27 mouse cellular contexts compared by ENCODE assay signal in the genomic region with DNA sequence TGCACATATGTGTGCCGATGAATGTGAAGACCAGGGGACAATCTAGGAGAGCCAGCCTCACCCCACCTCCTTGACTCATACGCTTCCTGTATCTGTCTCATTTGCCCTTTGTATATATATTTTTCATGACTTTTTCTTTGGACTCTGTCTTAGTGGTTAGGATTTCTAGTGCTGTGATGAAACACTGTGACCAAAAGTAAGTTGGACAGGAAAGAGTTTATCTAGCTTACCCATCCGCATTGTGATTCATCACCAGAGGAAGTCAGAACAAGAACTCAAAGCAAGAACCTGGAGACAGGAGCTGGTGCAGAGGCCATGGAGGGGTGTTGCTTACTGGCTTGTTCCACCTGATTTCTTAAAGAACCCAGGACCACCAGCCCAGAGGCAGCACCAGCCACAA.
DNase-seq lines count a peak whose midpoint lies in the region; ATAC-seq lines count a peak whose summit lies in the region.
"Had no signal": no experiment of that assay in that cellular context is flagged by ENCODE, and none has a peak within 500 bp of the region (broad histone marks: within the 10 kb centered on the region; RNA-seq: fewer than 3 reads in every experiment).

No protein-coding gene starts in this region.

- H3K9me3 ChIP-seq in neural tube, embryonic 13.5 days, result no peaks in the 10 kb centered on the region; the same call in 1 of the 2 replicates
- no peaks in the 10 kb centered on the region for H3K9me3 ChIP-seq in neural tube, embryonic 15.5 days (replicated peaks)
- H3K9me3 ChIP-seq: embryonic facial prominence, embryonic 13.5 days; embryonic facial prominence, embryonic 15.5 days had no signal

- 92% methylated on average over 3 of the region's 3 CpGs for WGBS in neural tube, embryonic 13.5 days
- 92% methylated on average over 3 of the region's 3 CpGs for WGBS in neural tube, embryonic 15.5 days

- peaks cover 23% of the 10 kb centered on the region for H3K4me1 ChIP-seq in neural tube, embryonic 13.5 days (replicated peaks)
- H3K4me1 ChIP-seq in neural tube, embryonic 15.5 days, result peaks cover 15% of the 10 kb centered on the region
- H3K4me1 ChIP-seq: forebrain, embryonic 10.5 days had no signal

- H3K9ac ChIP-seq in neural tube, embryonic 13.5 days, result no peak overlapping the region
- no peak overlapping the region for H3K9ac ChIP-seq in neural tube, embryonic 15.5 days (replicated peaks)
- H3K9ac ChIP-seq: embryonic facial prominence, embryonic 13.5 days; embryonic facial prominence, embryonic 15.5 days; forebrain, embryonic 12.5 days had no signal

- no peak for DNase-seq in neural tube, embryonic 10.5 days (ENCODE audit: extremely low spot score, low spot score)
- DNase-seq in kidney, postnatal 14 days, result no peak
- DNase-seq in cerebellum, postnatal 36 days, result no peak
- no peak for DNase-seq in adrenal gland, postnatal 36 days
- DNase-seq: adrenal gland, adult 8-10 months; adrenal gland, postnatal 14 days; B cell, adult 2 months; cerebellum, adult 11 months; cerebellum, adult 8-10 months; cerebellum, adult 9-11 months; cerebellum, postnatal 14 days; embryo, embryonic 11 days had no signal

- H3K4me2 ChIP-seq in neural tube, embryonic 13.5 days, result no peak overlapping the region
- no peak overlapping the region for H3K4me2 ChIP-seq in neural tube, embryonic 15.5 days
- H3K4me2 ChIP-seq: forebrain, embryonic 12.5 days had no signal

- H3K4me3 ChIP-seq in neural tube, embryonic 13.5 days, result no peak overlapping the region
- H3K4me3 ChIP-seq in neural tube, embryonic 15.5 days (replicated peaks), result no peak overlapping the region
- H3K4me3 ChIP-seq: embryonic facial prominence, embryonic 13.5 days; embryonic facial prominence, embryonic 15.5 days; erythroblast, embryonic 14.5 days; forebrain, embryonic 10.5 days; forebrain, embryonic 12.5 days had no signal

- no peak for ATAC-seq in neural tube, embryonic 13.5 days (ENCODE audit: low read depth)
- ATAC-seq in common myeloid progenitor, adult 5-6 weeks (replicated peaks; ENCODE audit: low read depth, poor library complexity, severe bottlenecking), result peak; percentile 84
- ATAC-seq in megakaryocyte, adult 5-6 weeks (ENCODE audit: poor library complexity, severe bottlenecking), result peak; percentile 56
- ATAC-seq in neural tube, embryonic 15.5 days (ENCODE audit: low FRiP score), result no peak
- ATAC-seq: activated CD4-positive, CD25-positive, alpha-beta regulatory T cell, adult 4 months; CD4-positive, CD25-positive, alpha-beta regulatory T cell, adult 4 months; forebrain, embryonic 16.5 days; Patski had no signal

- no peaks in the 10 kb centered on the region for H3K36me3 ChIP-seq in neural tube, embryonic 13.5 days
- no peaks in the 10 kb centered on the region for H3K36me3 ChIP-seq in neural tube, embryonic 15.5 days
- H3K36me3 ChIP-seq: embryonic facial prominence, embryonic 15.5 days; forebrain, embryonic 12.5 days; G1E had no signal

- H3K27me3 ChIP-seq in neural tube, embryonic 13.5 days, result peaks cover 16% of the 10 kb centered on the region
- no peaks in the 10 kb centered on the region for H3K27me3 ChIP-seq in neural tube, embryonic 15.5 days (replicated peaks)
- H3K27me3 ChIP-seq: CH12.LX; embryonic facial prominence, embryonic 13.5 days; embryonic facial prominence, embryonic 15.5 days; forebrain, embryonic 12.5 days; Patski had no signal

- H3K27ac ChIP-seq in neural tube, embryonic 13.5 days (replicated peaks), result 0 out of 2 replicates have a peak overlapping the region, but pooled peaks have one; percentile 14
- peak overlapping the region; percentile 30; the same call in 1 of the 2 replicates for H3K27ac ChIP-seq in neural tube, embryonic 15.5 days (replicated peaks)
- H3K27ac ChIP-seq: embryonic facial prominence, embryonic 13.5 days; embryonic facial prominence, embryonic 15.5 days; forebrain, embryonic 10.5 days; forebrain, embryonic 12.5 days had no signal

Comparison
In these comparisons a context has a peak if more than half of its experiments do, and no peak if none do; other contexts are left out.
1. ATAC-seq: peak in common myeloid progenitor, adult 5-6 weeks (single experiment) and megakaryocyte, adult 5-6 weeks (single experiment); none in neural tube, embryonic 13.5 days (single experiment) and neural tube, embryonic 15.5 days (single experiment).